Mouse (Mus musculus): ENCODE data around the gene Ddx56. TPM values are rescaled to one million over a fixed set of nuclear protein-coding genes. Genes with fewer than 3 reads are reported as not detected.

Gene Ddx56
- polyA plus RNA-seq, 1 experiment from 2014 or later = 68.9 TPM

Other genes with a start within 250 kb of the Ddx56 start
- 150 and 163 TPM in 2 replicates for gene Camk2b, start 201.4 kb downstream of the Ddx56 start, polyA plus RNA-seq (2015; fragmentation: Nextera tagmentation; extraction: Ambion mirVana)
- 0.51 and 0.63 TPM in 2 replicates for gene A730071L15Rik, start 67.7 kb downstream of the Ddx56 start, polyA plus RNA-seq (2015; fragmentation: Nextera tagmentation; extraction: Ambion mirVana)
- 80.2 TPM in 2 replicates for gene Nudcd3, start 67.4 kb downstream of the Ddx56 start, polyA plus RNA-seq (2015; fragmentation: Nextera tagmentation; extraction: Ambion mirVana)
- gene Npc1l1, start 37.6 kb downstream of the Ddx56 start, polyA plus RNA-seq (2015; fragmentation: Nextera tagmentation; extraction: Ambion mirVana) = 0.08 and 0.14 TPM in 2 replicates
- 115 and 118 TPM in 2 replicates for gene Tmed4, start 7.1 kb upstream of the Ddx56 start, polyA plus RNA-seq (2015; fragmentation: Nextera tagmentation; extraction: Ambion mirVana)
- 125 and 127 TPM in 2 replicates for gene Ogdh, start 23.9 kb upstream of the Ddx56 start, polyA plus RNA-seq (2015; fragmentation: Nextera tagmentation; extraction: Ambion mirVana)
- 30.2 and 33.4 TPM in 2 replicates for gene Zmiz2, start 121.3 kb upstream of the Ddx56 start, polyA plus RNA-seq (2015; fragmentation: Nextera tagmentation; extraction: Ambion mirVana)
- gene Ppia, start 147.7 kb upstream of the Ddx56 start, polyA plus RNA-seq (2015; fragmentation: Nextera tagmentation; extraction: Ambion mirVana) = 3,917 and 4,008 TPM in 2 replicates
- 203 and 224 TPM in 2 replicates for gene H2afv, start 176.7 kb upstream of the Ddx56 start, polyA plus RNA-seq (2015; fragmentation: Nextera tagmentation; extraction: Ambion mirVana)
- 11.2 and 11.7 TPM in 2 replicates for gene Purb, start 208.1 kb upstream of the Ddx56 start, polyA plus RNA-seq (2015; fragmentation: Nextera tagmentation; extraction: Ambion mirVana)